Mouse (Mus musculus): ENCODE data around the gene Cotl1. TPM values are rescaled to one million over a fixed set of nuclear protein-coding genes. Genes with fewer than 3 reads are reported as not detected.

The Cotl1 gene
- polyA plus RNA-seq, 1 experiment: 18.2 TPM

DNA sequence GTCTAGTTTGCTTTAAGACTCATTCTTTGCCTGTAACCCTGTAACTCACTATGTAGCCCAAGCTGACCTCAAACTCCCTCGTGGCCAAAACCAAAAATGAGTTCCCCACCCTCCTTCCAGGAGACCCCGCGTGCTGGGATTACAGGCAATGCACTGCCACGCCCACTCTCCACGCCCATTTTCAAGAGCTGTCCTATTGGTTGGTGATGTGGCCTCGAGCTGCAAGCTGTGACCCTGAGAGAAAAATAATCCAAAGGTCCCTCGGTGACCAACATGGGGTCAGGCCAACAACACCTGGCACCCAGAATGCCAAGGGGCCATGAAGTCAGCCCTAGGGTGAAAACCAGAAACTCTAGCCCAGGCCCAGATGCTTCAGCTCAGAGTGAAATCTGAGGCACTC is 45.7 kb downstream of the Cotl1 start:
- H3K27ac ChIP-seq (replicated peaks; ENCODE audit: low read depth, low read length): no peak overlapping the region
- H3K4me1 ChIP-seq (ENCODE audit: control insufficient read depth, insufficient read depth, insufficient read length, low read length): peaks cover 6% of the 10 kb centered on the region; the same call in 1 of the 2 replicates
- no peak overlapping the region for H3K4me3 ChIP-seq (ENCODE audit: insufficient read depth, low read depth, low read length)

DNA sequence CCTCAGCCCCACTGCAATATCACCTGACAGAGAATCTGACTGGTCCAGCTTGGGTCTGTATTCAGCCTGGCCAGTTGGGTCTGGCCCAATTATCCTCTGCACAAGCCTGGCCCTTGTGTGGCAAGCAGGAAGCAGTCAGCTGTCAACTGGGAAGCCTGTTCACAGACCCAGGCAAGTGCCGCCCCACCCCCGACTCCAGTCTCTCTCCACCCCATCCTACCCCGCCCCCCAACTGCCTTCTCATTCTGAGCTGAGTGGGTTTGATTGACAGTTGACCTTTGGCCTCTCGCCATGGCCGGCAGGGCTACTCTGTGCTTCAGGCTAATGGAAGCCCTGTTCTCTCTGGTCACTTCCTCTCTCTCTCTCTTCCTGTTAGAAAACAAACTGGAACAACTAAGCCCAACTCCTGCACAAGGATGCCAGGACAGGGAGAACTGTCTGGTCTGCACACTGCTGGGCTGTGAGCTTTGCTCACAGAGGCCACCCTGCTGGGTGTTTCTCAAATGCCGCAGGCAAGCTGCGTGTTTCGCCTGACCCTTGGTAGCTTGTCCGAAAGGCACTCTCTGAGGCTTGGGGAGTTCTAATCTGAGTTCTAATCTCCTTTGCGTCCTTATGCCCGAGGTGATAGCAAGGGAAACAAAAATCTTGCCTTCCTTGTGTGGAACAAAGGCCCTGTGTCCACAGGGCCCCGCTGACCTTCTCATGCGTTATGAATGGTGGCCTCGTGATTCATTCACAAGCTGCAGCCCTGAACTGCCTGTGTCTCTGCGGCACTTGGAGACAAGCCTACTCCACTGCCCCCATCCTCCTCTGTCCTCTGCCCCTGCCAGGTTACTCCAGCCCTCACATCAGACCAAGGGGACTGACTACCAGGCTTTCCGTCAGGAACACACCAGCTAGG is 48.3 kb downstream of the Cotl1 start:
- no peak overlapping the region for H3K27ac ChIP-seq (replicated peaks; ENCODE audit: low read depth, low read length)
- no peaks in the 10 kb centered on the region for H3K4me1 ChIP-seq (ENCODE audit: control insufficient read depth, insufficient read depth, insufficient read length, low read length)
- no peak overlapping the region for H3K4me3 ChIP-seq (ENCODE audit: insufficient read depth, low read depth, low read length)

DNA sequence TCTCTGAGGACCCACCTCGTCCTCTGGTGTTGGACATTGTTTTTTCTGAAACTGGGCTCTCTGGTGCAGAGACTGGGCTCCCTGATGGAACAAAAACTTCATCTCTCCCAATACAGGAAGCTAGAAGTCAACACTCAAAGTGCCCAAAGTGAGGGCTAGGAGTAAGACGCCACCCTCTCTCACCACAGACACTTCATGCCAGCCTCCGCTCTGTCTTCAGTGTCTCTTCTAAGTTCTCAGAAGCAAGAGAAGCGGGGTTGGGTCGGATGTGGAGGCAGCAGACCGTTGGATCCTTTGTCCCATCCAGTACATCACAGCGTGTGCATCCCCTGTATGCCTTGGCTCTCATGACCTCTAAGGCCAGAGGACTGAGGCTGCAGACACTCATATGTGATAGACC is 50.8 kb downstream of the Cotl1 start:
- H3K27ac ChIP-seq (replicated peaks; ENCODE audit: low read depth, low read length): no peak overlapping the region

DNA sequence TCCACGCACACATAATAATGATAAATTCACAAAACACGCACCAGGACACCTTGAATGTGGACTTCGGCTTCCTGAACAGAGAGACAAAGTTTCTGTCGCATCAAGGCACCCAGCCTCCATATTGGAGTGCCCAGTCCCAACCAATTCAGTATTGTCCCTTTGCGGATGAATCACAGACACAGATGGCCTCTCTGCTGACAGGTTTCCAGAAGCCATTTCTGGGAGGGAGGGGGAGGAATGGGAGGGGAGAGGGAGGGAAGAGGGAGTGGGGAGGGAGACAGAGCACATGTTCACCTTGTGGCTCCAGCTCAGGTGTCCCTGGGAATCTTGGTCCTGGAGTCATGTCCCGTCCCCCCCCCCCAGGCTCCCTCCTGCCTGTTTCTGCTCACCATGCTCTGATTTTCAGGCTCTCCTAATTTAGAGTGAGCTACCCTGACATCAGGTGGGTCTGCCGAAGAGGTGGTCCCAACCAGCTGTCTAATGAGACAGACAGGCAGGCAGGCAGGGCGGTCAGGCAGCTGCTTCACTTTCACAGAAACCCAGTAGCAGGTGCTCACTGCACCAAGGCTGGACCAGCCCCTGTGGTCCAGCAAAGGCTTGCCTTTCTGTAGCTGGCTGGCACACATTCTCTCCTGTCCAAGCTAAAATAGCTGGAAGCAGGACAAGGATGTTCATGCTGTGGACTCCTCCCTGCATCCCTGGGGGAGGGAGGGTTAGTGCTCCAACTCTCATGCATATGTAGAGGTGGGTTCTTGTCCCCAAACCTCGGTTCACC is 51.5 kb downstream of the Cotl1 start:
- no peak overlapping the region for H3K27ac ChIP-seq (replicated peaks; ENCODE audit: low read depth, low read length)
- no peaks in the 10 kb centered on the region for H3K4me1 ChIP-seq (ENCODE audit: control insufficient read depth, insufficient read depth, insufficient read length, low read length)
- no peak overlapping the region for H3K4me3 ChIP-seq (ENCODE audit: insufficient read depth, low read depth, low read length)

More for the DNA sequence above, 50.8 kb downstream of the Cotl1 start:
- H3K4me3 ChIP-seq (ENCODE audit: insufficient read depth, low read depth, low read length): no peak overlapping the region
- no peaks in the 10 kb centered on the region for H3K4me1 ChIP-seq (ENCODE audit: control insufficient read depth, insufficient read depth, insufficient read length, low read length)

- no peaks in the 10 kb centered on the region for H3K4me1 ChIP-seq (ENCODE audit: control insufficient read depth, insufficient read depth, insufficient read length, low read length)
- no peak overlapping the region for H3K27ac ChIP-seq (replicated peaks; ENCODE audit: low read depth, low read length)
- no peak overlapping the region for H3K4me3 ChIP-seq (ENCODE audit: insufficient read depth, low read depth, low read length)
Observed at GRCm38 (mm10) chr8:119787341-119787740, 53.0 kb downstream of the Cotl1 start.

- no peaks in the 10 kb centered on the region for H3K4me1 ChIP-seq (ENCODE audit: control insufficient read depth, insufficient read depth, insufficient read length, low read length)
- no peak overlapping the region for H3K27ac ChIP-seq (replicated peaks; ENCODE audit: low read depth, low read length)
- H3K4me3 ChIP-seq (ENCODE audit: insufficient read depth, low read depth, low read length): no peak overlapping the region
Observed at GRCm38 (mm10) chr8:119786871-119787270, 53.5 kb downstream of the Cotl1 start.

DNA sequence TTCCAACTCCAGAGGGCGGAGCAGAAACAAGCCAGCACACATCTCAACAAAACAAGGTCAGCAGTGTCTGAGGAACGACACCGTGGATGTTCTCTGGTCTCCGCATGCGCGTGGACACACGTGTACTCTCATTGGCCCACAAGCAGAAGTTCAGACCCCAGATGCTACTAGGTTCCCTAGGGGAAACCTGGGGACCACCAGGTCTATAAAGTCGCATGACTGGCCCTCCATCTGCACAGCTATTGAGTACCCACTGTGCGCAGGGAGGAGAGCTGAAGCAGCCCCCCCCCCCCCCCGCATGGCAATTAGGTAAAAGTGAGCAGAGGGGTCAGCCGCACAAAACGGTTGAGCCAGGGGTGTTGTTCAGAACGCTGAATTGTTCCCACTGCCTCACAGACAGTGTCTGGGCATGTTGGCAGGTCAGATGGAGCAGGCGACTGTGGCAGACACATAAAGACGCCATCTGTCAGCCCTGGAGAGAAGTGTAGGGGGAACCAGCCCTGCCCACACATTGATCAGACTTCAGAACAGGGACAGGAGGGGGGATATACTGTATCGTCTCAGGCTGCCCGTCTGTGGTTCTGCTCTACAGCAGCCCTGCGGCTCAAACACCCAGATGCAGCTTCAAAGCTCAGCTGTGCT is 54.5 kb downstream of the Cotl1 start:
- Histone ChIP-seq H3K4me3 (ENCODE audit: insufficient read depth, low read depth, low read length) (no peak overlapping the region), H3K27ac (replicated peaks; ENCODE audit: low read depth, low read length) (no peak overlapping the region), H3K4me1 (ENCODE audit: control insufficient read depth, insufficient read depth, insufficient read length, low read length) (no peaks in the 10 kb centered on the region)

GRCm38 (mm10) chr8:119784676-119785075 is 55.7 kb downstream of the Cotl1 start:
- Histone ChIP-seq H3K27ac (replicated peaks; ENCODE audit: low read depth, low read length) (no peak overlapping the region), H3K4me1 (ENCODE audit: control insufficient read depth, insufficient read depth, insufficient read length, low read length) (no peaks in the 10 kb centered on the region), H3K4me3 (ENCODE audit: insufficient read depth, low read depth, low read length) (no peak overlapping the region)

DNA sequence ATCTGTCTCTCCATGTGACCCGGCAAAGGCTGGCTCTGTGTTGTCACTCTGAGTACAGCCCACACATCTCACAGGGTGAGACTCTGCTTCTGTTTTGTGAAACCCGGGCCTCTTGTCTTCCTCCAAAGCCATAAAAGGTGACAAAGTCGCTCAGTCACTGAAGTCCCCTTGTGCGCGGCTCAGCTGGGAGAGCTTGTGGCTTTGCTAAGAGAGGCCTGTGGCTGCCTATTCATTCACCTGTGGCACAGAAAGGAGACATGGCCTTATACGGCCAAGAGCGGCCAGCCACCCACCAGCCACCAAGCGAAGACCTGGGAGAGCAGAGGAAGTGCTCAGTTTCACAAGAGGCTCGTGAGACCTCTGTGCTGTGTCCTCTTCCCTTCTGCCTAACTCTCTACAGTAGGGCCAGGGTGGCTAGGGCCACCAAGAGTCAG is 56.2 kb downstream of the Cotl1 start:
- no peak overlapping the region for H3K4me3 ChIP-seq (ENCODE audit: insufficient read depth, low read depth, low read length)
- H3K4me1 ChIP-seq (ENCODE audit: control insufficient read depth, insufficient read depth, insufficient read length, low read length): no peaks in the 10 kb centered on the region
- H3K27ac ChIP-seq (replicated peaks; ENCODE audit: low read depth, low read length): no peak overlapping the region

DNA sequence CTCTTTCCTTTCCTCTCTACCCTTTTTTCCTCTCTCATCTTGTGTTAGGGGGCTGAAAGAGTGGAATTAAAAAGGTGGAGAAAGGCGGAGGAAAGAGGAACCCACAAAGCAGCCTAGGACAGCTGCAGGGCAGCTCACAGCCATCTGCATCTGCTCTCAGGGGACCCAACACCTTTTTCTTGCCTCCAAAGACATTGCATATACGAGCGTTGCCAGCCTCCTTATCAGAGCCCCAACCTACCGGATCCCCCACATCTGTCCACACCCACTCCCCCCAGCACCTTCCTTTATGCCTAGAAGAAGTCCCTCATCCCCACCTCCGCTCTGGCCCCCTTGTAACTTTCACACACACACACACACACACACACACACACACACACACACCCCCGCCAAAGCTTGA is 56.8 kb downstream of the Cotl1 start:
- no peak overlapping the region for H3K4me3 ChIP-seq (ENCODE audit: insufficient read depth, low read depth, low read length)
- no peak overlapping the region for H3K27ac ChIP-seq (replicated peaks; ENCODE audit: low read depth, low read length)
- no peaks in the 10 kb centered on the region for H3K4me1 ChIP-seq (ENCODE audit: control insufficient read depth, insufficient read depth, insufficient read length, low read length)

GRCm38 (mm10) chr8:119782715-119783114 is 57.6 kb downstream of the Cotl1 start:
- Histone ChIP-seq H3K4me1 (ENCODE audit: control insufficient read depth, insufficient read depth, insufficient read length, low read length) (no peaks in the 10 kb centered on the region), H3K27ac (replicated peaks; ENCODE audit: low read depth, low read length) (no peak overlapping the region), H3K4me3 (ENCODE audit: insufficient read depth, low read depth, low read length) (no peak overlapping the region)

DNA sequence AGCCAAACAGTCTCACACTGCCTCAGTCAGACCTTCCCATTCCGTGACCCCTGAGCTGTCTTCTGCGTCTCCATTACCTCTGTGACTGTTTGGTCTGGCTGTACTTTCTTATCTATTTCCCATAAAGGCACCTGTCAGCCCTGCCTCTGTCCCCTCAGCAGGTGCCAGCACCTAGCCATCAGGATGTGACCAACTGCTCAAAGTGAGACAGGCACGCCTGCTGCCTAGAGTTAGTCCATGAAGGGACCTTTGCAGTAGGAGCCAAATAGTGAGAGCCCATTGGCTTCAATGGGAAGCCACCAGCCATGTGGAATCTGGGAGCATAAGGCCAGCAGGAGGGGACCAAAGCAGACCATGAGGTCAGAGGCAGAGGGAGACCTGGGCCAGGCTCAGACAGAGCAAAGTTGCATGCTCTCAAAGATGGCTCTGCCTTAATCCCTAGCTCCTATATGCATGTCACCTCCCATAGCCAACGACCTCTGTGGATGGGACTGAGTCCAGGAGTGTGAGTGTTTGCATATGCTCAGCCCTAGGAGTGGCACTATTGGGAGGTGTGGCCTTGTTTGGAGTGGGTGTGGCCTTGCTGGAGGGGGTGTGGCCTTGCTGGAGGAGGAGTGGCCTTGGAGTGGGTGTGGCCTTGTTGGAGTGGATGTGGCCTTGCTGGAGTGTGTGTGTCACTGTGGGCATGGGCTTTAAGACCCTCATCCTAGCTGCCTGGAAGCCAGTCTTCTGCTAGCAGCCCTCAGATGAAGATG is 59.1 kb downstream of the Cotl1 start:
- H3K27ac ChIP-seq (replicated peaks; ENCODE audit: low read depth, low read length): no peak overlapping the region
- H3K4me1 ChIP-seq (ENCODE audit: control insufficient read depth, insufficient read depth, insufficient read length, low read length): 0 out of 2 replicates have a peak, but pooled peaks cover 3% of the 10 kb centered on the region
- no peak overlapping the region for H3K4me3 ChIP-seq (ENCODE audit: insufficient read depth, low read depth, low read length)

DNA sequence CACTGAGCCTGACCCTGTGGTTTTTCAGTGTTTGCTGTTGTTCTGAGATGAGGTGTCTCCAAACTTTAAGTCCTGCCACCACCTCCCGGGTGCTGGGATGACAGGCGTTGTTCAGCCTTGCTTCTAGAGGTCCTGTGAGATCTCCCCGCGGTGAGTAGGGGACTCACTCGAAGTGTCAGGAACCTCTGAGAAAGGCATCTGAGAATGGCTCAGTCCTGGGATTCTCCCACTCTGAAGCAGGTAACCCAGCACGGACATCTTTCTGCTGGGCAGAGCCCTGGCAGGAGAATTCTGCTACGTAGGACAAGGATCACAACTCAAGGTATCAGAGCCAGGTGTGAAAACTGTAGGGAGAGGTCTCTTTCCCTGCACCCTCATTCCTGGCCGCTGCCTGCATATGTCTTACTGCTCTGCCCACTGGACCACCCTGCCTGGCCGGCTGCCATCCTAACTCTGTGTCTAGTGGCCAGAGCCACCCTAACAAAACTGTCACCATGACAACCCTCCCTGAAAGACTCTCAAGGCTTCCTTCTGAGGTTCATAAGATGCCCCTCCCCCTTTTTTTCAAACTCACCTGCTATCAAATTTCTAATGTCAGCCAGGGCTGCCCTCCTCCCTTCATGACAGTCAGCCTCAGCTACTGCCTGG is 59.8 kb downstream of the Cotl1 start:
- Histone ChIP-seq H3K4me1 (ENCODE audit: control insufficient read depth, insufficient read depth, insufficient read length, low read length) (0 out of 2 replicates have a peak, but pooled peaks cover 3% of the 10 kb centered on the region), H3K27ac (replicated peaks; ENCODE audit: low read depth, low read length) (no peak overlapping the region), H3K4me3 (ENCODE audit: insufficient read depth, low read depth, low read length) (no peak overlapping the region)

GRCm38 (mm10) chr8:119779013-119779737 is 61.2 kb downstream of the Cotl1 start:
- Histone ChIP-seq H3K4me3 (ENCODE audit: insufficient read depth, low read depth, low read length) (no peak overlapping the region), H3K27ac (replicated peaks; ENCODE audit: low read depth, low read length) (no peak overlapping the region), H3K4me1 (ENCODE audit: control insufficient read depth, insufficient read depth, insufficient read length, low read length) (0 out of 2 replicates have a peak, but pooled peaks cover 3% of the 10 kb centered on the region)
